Mouse (Mus musculus) CH12.LX (cell line): ENCODE data around the gene Tcf7l1.

Experiments used
- CHD2 ChIP-seq: IDR thresholded peaks from 2 replicates; pipeline ENCODE4 v1.6.1; 2011; ENCODE audit warnings: low read length, improper control_type of control experiment
- CTCF ChIP-seq, 2 experiments: IDR thresholded peaks in 1 of 2; conservative IDR thresholded peaks in 1 of 2; 2 replicates each; pipeline ENCODE4 v1.5.1; 2011 to 2012; ENCODE audit warnings: low read depth in 2 of 2, low read length in 2 of 2, improper control_type of control experiment in 1 of 2, inconsistent platforms in 1 of 2, mild to moderate bottlenecking in 1 of 2, moderate library complexity in 1 of 2
- JUND ChIP-seq: conservative IDR thresholded peaks from 2 replicates; pipeline ENCODE4 v1.6.1; 2011; ENCODE audit warnings: low read depth, low read length, improper control_type of control experiment
- KAT2A ChIP-seq: IDR thresholded peaks from 2 replicates; pipeline ENCODE4 v1.6.1; 2012; ENCODE audit warnings: low read length, improper control_type of control experiment, inconsistent platforms; ENCODE audit not compliant: insufficient replicate concordance
- PAX5 ChIP-seq: IDR thresholded peaks from 2 replicates; pipeline ENCODE4 v1.6.1; 2012; ENCODE audit warnings: low read length, inconsistent platforms, mixed read lengths
- POLR2A ChIP-seq: IDR thresholded peaks from 2 replicates; pipeline ENCODE4 v1.6.1; 2011; ENCODE audit warnings: low read depth, mild to moderate bottlenecking, improper control_type of control experiment, low read length
- POLR2AphosphoS2 ChIP-seq: IDR thresholded peaks from 2 replicates; pipeline ENCODE4 v1.6.1; 2011; ENCODE audit warnings: low read depth, low read length, improper control_type of control experiment

DNA sequence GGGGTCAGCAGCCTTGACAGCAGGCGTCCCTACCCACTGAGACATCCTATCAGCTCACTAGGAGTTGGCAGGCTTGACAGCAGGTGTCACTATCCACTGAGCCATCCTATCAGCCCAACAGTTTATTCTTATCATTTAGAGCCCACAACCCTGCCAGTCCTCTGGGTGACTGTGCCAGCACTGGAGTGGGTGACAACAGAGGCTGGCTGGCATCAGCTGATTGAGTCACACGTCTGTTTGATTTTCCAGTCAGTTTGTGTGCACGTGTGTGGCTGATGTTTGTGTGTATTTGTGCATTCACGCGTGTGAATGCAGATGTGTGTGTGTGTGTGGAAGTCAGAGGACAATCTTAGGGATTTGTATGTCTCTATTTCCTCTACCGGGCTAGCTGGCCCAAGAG is 13.1 kb upstream of the Tcf7l1 start:
- TF ChIP-seq CTCF (conservative IDR thresholded peaks at IDR 0.05 in 1 of 2, IDR thresholded peaks at IDR 0.05 in 1 of 2; ENCODE audit: low read depth in 2 of 2, low read length in 2 of 2) (no peak), POLR2A (no peak), KAT2A (no peak), PAX5 (no peak), CHD2 (no peak), POLR2AphosphoS2 (no peak), JUND (no peak)
